Mouse (Mus musculus) frontal cortex, postnatal 14 days (tissue): ENCODE data around the gene Zbtb12.
"Not testable (repeated sequence)": the region's sequence is repeated elsewhere in the genome, so short reads cannot be mapped to it uniquely, and the experiment has no call there.

ENCODE experiments used
- DNase-seq, 2 experiments: peaks; one replicate each; pipeline ENCODE4 v3.0.0; 2022; ENCODE audit warnings: low spot score in 2 of 2

Zbtb12 gene

DNA sequence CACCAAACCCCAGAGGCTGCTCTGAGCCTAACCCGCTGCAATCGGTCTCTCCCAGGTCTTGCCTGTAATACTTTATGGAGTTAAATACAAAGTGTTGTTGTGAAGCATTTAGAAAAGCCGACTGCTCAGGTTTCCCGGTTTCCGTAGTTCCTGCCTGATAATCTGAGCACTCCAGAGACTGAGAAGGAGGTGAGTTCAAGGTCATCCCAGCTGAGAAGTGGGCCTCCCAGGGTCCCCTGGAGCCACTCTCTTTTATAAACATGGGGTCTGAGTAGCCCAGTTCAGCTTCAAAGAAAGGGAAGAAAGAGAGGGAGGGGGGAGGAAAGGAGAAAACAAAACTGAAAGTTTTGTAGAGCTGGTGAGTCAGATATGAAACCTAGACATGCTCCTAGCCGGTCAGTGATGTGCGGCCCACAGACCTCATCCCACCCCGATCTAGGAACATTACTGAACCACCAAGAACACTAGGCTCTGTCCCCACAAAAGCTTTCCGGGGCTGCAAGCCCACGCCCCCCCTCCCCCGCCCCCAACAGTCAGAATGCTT is at the start of gene Zbtb12:
TSS of gene Zbtb12 (plus strand) at position 148 of the 544 bp plus-strand sequence.
- DNase-seq, result no peak

DNA sequence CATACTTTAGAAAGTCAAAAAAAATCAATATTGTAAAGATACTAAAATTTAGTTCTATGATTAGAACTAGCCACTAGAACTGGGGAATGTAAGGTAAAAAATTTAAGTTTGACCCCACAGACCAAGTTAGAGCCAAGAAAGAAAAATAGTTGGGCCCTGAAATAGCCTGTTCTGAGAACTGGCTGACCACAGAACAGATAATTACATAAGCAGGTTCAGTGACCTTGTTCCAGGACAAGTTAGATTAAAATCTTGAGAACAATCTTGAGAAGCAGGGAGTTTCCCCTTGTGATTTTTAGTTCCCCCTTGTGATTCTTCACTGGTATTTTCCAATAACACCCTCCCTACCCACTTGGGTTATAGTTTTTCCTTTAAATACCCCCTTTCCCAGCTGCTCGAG is 48.5 kb upstream of the Zbtb12 start:
- DNase-seq, result not testable (repeated sequence)

DNA sequence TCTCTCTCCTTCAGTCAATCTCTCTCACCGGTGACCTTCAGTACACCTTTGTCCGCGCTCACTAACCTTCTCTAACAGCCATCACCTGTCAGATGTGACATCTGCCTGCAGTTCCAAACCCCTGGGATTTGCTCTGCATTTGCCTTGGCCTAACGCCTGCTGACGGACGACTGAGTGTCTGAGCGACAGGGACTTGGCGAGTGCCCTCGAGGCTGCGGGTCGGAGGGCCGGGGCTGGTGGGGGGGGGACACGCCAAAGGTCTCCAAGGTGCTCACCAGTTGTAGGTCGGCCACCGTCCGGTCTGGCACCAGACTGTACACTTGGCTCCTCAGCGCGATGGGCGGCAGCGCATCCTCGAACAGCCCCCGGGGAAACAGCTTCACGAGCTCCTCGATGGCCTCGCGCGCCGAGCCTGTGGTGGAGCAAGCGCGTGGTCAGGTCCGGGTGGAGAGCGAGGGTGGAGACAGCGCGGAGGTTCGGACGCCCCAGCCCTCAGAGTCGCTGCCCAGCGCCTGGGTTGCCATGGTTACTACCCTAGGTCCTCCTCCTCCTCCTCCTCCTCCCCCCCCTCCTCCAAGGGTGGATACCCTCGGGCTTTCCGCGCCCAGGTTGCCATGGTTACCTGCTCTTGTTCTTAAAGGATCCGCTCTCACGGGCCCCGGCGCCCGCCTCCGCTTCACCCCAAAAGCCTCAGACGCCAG is 43.0 kb upstream of the Zbtb12 start:
- no peak for DNase-seq

DNA sequence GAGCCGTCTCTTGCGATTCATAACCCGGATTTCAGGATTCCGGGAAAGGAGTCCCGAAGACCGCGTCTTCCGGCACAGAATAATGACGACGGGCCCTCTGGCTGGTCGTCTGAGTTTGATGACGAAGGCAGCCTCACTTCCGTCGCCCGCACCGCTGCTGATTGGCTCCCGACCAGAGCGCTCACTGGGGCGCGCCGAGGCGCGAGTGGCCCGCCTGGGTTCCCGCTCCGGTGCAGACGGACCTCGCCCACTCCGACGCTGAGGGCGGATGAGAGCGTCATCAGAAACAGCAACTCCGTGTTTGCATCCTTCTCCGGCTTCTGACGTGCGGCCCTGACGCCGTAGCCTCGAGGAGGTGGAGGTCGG is 42.4 kb upstream of the Zbtb12 start, which contains the start of the genes Stk19 and Dxo:
TSS of gene Stk19 (minus strand) at position 90 of the 366 bp plus-strand sequence.
TSS of gene Dxo (plus strand) at position 164 of the 366 bp plus-strand sequence.
- peak; percentile 96 for DNase-seq

DNA sequence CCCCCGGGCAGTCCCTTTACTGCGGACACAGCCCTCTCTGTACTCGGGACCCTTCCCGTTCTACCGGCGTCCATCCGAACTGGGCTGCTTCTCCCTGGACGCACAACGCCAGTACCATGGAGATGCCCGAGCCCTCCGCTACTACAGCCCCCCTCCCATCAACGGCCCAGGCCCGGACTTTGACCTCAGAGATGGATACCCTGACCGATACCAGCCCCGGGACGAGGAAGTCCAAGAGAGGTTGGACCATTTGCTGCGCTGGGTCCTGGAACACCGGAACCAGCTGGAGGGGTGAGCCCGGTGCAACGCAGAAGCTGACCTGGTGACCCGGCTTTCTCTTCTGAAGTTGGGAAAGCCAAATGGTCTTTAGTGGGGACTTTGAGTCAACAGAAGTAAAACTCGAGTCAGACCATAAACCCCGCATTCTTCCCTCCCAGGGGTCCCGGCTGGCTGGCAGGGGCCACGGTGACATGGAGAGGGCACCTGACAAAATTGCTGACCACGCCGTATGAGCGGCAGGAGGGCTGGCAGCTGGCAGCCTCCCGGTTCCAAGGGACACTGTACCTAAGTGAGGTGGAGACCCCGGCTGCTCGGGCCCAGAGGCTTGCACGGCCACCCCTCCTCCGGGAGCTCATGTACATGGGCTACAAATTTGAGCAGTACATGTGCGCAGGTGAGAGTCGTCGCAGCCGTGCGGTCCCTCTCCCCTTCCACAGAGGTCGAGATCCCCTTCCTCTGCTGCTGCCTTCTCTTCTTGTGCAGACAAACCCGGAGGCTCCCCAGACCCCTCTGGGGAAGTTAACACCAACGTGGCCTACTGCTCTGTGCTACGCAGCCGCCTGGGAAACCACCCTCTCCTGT is 41.6 kb upstream of the Zbtb12 start:
- no peak for DNase-seq

DNA sequence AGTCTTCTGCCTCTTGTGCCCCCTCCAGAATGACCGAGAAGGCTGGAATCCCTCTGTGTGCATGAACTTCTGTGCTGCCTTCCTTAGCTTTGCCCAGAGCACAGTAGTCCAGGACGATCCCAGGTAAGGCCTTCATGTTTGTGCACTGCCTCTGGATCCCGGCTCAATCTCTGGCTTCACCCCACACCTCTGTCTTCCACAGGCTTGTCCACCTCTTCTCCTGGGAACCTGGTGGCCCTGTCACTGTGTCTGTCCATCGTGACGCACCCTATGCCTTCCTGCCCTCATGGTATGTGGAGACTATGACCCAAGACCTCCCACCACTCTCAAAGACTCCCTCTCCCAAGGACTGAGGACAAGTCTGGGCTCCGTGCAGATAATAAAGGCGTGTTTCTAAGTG is 40.5 kb upstream of the Zbtb12 start:
- DNase-seq, result no peak

DNA sequence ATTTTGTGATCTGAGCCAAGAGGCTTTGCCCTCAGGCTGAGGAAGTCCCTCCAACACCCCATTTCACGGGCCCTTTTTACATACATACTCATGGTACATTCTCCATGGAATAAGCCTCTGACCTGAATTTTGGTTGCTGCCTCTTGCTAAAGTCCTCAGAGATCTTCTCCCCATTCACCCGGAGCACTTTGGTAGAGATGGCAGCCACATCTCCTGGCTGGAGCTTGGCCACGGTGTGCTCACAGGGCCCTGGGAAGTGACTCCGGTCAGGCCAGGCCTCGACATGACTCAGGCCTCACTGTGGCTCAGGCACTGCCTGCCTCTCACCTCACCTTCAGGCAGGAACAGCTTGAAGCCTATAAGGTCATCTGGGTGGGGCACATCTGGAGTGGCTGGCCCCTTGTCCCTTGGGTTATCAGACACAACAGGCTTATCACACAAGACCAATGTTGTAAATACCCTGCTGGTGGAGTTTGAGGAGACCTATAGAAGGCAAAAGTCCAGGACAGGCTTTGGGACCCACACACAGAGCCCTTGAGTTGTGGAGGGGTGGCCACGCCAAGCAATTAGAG is 38.5 kb upstream of the Zbtb12 start:
- no peak for DNase-seq

DNA sequence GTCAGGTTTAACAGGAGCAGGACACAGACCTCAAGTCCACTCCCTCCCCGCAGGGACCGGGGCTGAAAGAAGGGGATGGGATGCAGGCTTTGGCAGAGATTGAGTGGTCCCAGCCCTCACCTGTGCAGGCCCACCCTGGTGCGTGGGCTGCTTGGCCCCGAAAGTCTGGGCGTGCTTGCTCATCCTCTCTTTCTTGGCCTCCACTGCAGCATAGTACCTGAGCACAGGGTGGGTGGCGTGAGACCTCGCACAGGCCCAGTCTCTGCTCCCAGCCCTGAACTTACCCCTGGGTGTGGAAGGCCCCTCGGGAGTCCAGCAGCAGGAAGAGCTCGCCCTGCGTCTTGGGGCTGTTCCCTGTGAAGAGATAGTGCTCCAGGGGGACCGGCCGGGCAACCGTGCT is 34.4 kb upstream of the Zbtb12 start:
- DNase-seq, result no peak

DNA sequence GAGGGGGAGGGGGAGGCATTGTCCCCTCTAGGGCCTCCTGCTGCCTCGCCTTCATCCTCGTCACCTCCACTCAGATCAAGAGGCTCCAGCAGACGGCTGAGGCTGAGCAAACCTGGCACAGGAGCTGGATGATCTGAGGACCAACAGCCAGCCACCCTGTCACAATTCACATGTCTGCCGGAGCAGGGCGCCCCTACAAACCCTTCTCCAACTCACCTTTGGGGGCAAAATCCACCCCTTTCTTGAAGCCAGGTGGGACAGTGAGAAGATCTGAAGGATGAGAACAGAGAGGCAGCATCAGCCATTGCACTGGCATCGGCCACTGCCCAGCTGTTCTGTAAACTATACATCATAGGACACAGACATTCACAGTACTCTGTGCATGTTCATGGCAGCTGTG is 32.1 kb upstream of the Zbtb12 start:
- no peak for DNase-seq

DNA sequence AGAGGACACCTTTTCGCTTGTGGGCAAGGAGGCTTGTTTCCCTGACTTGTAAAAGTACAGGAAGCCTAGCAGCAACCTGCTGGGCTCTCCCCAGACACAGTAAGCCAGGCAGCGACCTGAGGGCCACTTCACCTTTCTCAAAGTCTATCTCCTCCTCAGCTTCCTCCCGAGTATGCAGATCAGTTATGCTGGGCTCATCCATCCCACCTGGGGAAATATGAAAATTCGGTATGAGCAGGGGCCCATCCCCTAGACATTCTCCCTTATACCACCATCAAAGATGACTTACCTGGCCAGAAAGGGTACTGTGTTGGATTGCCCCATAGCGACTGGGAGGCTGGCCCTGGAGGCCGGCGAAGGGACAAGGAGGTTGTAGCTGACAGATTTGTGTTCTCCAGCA is 31.7 kb upstream of the Zbtb12 start:
- DNase-seq, result no peak

DNA sequence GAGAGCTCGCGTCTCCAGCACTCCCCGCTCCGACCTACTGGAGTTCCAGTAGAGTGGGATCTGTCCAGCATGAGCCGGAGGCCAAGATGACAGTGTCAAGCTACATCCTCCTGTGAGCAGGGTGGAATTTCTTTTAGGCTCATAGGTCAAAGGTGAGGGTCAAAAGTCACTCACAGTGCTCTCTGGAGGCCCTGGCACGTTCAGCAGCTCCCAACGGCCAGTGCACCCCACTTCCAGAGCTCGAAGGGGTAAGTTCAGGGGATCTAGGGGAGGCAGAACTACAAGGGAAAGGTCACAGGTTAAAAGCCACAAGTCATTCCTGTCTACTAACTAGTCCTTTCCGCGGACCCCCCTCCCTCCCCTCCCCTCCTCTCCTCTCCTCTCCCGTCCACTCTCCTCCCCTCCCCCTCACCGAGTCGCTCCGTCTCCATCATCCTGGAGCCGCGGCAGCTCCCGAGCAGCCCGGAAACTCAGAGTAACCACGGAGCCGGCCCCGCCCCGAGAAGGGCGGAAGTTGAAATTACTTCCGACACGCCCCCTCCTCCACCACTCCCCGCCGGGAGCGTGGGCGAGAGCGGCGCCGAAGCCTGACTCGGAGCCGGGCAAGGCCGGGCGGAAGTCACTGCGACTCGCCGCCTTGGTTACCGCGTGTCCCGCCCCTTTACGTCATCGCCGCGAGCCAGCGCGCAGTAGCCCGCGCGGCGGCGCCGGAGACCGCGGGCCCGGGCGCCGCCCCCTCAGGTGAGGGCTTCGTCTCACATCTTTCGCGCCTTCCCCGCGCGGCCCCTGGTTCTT is 29.4 kb upstream of the Zbtb12 start, which contains the start of the genes Skiv2l and Nelfe:
TSS of gene Skiv2l (minus strand) at position 489 of the 795 bp plus-strand sequence.
TSS of gene Nelfe (plus strand) at position 670 of the 795 bp plus-strand sequence.
- DNase-seq, result peak; percentile 96 to 97

DNA sequence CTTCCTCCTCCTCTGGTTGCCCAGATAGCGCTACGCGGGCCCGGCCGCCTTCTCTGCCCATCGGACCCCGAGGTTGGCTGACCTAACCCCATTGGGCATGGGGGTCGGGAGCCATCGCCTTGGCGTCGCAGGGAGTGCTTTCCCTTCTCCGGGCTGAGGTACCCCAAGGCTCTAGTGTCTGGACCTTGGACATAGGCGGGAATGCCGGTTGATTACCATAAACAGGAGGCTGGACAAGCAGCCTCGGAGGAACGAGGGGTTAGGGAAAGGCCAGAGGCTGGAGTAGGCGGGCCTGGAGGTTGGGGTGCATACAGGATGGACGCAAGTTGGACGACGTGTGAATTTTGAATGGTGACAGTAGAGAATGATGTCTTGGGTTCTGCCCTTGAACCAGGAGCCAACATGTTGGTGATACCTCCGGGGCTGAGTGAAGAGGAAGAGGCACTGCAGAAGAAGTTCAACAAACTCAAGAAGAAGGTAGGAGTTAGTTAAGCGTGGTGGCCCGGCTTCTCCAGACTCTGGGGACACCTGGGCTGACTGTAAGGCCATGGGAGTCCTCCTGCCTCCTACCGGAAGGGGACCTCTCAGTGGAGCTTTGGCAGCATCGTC is 28.7 kb upstream of the Zbtb12 start:
- DNase-seq, result no peak

DNA sequence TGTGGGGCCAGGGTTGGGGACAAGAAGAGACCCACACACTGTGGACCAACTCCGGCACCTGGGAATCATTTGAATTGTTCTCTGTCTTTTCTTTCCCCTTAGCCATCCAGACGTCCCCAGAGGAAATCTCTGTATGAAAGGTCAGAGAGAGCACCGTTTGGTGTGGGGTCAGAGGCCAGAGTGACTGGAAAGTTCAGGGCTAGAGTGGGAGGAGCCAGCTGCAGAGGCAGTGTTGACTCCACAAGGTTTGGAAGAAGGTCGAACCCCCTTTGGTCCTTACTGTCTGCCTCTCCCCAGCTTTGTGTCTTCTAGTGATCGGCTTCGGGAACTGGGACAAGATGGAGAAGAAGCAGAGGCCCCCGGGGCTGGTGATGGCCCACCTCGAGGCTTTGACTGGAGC is 25.8 kb upstream of the Zbtb12 start:
- no peak for DNase-seq

DNA sequence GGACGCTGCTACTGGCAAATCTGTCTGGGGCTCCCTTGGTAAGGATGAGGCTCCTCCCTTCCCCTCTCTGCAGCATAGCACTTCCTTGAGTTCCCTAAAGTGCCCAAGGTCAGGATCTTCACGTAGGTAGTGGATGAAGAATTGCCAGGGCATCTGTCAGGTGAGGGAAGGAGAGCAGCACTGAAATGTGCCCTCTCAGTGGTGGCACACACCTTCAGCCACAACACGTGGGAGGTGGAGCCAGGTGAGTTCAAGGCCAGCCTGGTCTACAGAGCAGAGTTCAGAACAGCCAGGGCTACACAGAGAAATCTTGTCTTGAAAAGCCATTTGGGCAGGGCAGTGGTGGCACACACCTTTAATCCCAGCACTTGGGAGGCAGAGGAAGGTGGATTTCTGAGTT is 24.5 kb upstream of the Zbtb12 start:
- DNase-seq, result no peak

DNA sequence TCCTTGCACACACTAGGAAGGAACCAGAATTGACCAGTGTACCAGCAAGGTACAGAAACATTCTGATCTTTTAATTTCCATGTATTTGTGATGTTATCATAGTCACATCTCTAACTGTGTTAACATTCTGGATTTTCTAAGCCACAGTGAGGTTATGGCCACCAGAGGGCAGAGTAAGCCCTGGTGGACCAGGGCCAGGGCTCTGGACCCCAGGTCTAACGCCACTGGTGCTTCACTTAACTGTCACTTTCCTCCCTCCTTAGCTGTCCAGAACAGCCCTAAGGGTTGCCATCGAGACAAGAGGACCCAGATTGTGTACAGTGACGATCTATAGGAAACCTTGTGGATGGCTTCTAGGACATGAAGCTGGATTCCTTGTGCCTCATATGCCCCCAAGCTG is 23.5 kb upstream of the Zbtb12 start:
- DNase-seq, result no peak

DNA sequence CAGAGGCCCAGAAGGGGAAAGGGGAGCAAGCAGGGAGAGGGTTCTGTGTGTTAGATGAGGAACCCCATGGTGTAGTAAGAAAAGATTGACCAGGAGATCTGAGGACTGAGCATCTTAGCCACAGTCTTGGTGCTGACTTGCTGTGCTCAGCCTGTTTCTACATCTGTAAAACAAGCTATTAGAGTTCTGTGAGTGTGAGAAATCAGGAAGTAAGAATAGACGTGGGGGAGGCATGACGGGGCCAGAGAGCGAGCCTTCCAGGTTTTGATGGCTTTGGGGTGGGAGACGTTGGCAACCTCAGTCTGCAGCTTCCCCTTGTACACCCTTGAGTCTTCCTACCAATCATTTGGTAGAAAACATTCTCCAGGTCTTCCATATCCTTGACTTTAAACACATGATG is 20.6 kb upstream of the Zbtb12 start:
- DNase-seq, result no peak

DNA sequence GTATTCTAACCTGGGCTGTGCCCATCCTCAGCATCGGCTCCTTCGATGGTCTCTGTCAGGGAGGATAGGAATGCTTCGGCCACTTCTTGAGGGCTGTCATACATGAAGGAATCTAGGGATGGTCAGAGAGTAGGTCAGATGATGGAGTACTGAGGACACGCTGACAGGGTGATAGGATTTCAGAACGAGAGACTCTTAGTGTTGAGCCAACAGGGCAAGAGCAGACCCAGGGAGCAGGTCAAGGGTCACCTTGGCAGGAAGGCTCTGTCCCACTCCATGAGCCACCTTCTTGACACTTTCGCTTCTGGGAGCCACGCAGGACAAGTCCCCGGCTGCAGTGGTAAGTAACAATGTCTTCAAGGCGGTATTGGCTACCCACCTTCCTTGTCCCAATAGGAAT is 18.8 kb upstream of the Zbtb12 start:
- no peak for DNase-seq

DNA sequence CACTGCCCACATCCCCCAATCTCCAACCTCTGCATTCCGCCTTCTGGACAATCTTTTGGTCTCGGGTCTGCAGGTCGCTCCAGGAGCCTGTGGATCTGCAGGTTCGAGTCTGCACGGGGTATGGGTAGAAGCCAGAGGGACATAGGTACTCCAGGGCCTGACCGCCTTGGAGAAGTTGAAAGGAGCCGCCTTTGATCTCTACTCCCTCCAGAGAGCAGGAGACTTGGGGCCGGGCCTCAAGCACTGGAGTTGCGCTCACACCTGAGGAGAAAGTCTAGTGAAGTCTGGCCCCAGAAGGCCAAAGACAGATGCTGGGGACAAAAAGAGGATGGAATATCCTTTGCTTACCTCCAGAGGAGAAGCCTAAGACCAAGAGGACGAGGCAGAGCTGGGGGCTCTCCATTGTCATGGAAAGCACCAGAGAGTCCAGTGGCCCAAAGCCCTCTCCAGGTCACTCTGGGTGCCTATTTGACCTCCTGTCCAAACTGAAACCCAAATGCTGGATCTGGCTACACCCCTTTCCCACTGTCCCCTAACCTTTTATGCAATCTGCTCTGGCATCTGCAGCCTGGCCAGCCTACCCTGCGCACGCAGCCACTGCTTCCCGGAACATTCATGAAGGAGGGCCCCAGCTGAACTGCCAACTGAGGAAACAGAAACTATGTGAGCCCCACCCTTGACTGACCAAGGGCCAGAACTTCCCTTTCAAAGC is 17.4 kb upstream of the Zbtb12 start:
- DNase-seq, result no peak

DNA sequence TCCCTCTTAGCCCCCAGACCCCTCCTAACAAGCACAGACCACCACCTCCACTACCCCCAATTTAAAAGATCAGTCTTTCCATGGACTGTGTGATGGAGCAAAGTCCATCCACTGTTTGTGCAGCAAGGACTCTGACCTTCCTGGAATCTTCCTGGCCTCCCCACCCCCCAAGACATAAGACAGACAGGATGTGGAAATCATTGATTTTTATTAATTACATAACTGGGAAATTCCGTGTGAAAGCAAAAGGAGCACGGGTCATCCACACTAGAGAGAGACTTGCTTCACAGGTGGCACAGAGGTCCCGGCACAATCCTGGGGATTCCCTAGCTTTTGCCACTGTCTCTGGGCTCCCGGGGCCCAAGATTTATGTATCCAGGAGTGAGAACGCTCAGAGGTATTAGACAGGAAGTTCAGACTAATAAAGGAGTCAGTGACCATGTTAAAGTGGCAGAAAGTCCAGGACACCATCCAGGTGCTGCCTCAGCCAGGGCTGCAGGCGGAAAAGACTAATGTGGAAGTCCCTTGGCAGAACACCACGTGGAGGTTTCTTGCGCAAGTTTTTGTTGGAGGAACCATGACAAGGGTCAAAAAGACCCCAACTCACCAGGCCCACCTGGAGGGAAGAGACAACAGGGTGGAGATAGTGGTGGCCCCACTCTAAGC is 16.7 kb upstream of the Zbtb12 start, which contains the start of gene Cfb:
TSS of gene Cfb (minus strand) at position 103 of the 666 bp plus-strand sequence.
- no peak for DNase-seq

DNA sequence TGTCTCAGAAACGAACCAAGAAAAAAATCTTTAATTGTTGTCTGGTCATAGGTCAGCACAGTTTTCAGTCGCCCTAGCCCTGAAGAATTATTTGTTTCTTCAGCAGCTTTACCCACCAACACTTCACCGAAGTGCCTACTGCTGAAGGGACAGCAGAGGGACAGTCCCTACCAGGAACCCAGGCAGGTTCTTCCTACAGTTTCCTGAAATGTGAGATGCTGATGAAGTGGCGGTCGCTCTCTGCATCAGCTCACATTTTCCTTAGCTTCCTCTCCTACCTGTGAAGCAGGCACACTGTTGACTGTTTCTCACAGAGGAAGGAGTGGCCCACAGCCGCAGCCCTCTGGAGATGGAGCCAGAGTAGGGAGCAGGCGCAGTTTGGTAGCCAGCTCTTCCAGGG is 13.3 kb upstream of the Zbtb12 start:
- DNase-seq, result no peak
